Mouse (Mus musculus): ENCODE measurements at regions not wholly inside any gene's neighbourhood (a gene's known extent, or its start where the extent isn't known, plus 50 kb on each side); places are given as distances from the start of the nearest gene placed in this dataset.

DNA sequence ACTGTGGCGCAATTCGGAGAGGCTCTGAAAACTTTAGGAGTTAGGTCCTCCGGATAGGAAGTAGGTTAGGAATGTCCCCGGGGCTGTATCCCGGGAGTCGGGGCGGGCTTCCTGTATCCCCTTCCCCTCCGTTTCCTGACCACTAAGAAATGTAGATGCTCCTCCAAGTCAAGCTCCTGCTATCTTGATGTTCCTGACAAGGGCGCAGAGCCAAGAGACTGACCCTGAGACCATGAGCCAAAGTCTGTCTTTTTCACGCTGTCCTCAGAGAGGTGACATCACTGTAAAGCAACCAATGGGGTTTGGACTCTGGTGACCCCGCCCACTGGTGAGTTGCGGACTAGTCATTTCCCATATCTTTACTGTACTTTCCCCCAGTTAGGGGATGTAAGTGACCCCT, 51.8 kb upstream of the Rgma start:
- Histone ChIP-seq H3K4me3 (ENCODE audit: low read depth, low read length) (no peak overlapping the region), H3K27me3 (ENCODE audit: control insufficient read depth, insufficient read depth, low read length) (no peaks in the 10 kb centered on the region), H3K9me3 (replicated peaks; ENCODE audit: control insufficient read depth, low read length) (no peaks in the 10 kb centered on the region), H3K4me2 (ENCODE audit: low read depth, low read length) (peak overlapping the region; percentile 23), H3K27ac (replicated peaks; ENCODE audit: low read depth, low read length) (no peak overlapping the region), H3K36me3 (replicated peaks; ENCODE audit: control insufficient read depth, insufficient read depth, low read depth, low read length) (no peaks in the 10 kb centered on the region), H3K9ac (replicated peaks; ENCODE audit: low read length) (no peak overlapping the region), H3K4me1 (ENCODE audit: control insufficient read depth, insufficient read depth, low read length) (no peaks in the 10 kb centered on the region)
- ATAC-seq (replicated peaks; ENCODE audit: insufficient number of reproducible peaks, low FRiP score, low TSS enrichment, low read depth) (no peak), DNase-seq (ENCODE audit: low spot score) (no peak)
- WGBS, result 26% methylated on average over 12 of the region's 12 CpGs

- WGBS, result 94% methylated on average over 5 of the region's 5 CpGs
- DNase-seq (ENCODE audit: low spot score) (no peak), ATAC-seq (replicated peaks; ENCODE audit: insufficient number of reproducible peaks, low FRiP score, low TSS enrichment, low read depth) (no peak)
- Histone ChIP-seq H3K9me3 (replicated peaks; ENCODE audit: control insufficient read depth, low read length) (no peaks in the 10 kb centered on the region), H3K9ac (replicated peaks; ENCODE audit: low read length) (no peak overlapping the region), H3K4me2 (ENCODE audit: low read depth, low read length) (no peak overlapping the region), H3K4me1 (ENCODE audit: control insufficient read depth, insufficient read depth, low read length) (no peaks in the 10 kb centered on the region), H3K27me3 (ENCODE audit: control insufficient read depth, insufficient read depth, low read length) (no peaks in the 10 kb centered on the region), H3K27ac (replicated peaks; ENCODE audit: low read depth, low read length) (no peak overlapping the region), H3K36me3 (replicated peaks; ENCODE audit: control insufficient read depth, insufficient read depth, low read depth, low read length) (no peaks in the 10 kb centered on the region), H3K4me3 (ENCODE audit: low read depth, low read length) (no peak overlapping the region)
Measured at GRCm38 (mm10) chr7:73325503-73325902, 49.8 kb upstream of the Rgma start.

Measured in embryonic facial prominence, embryonic 11.5 days (tissue).